Mouse (Mus musculus) monocyte, adult 5-6 weeks (primary cell): ENCODE measurements around the gene Ascc1. TPM values are rescaled to one million over a fixed set of nuclear protein-coding genes. Genes with fewer than 3 reads are reported as not detected.

Experiments used
- ATAC-seq: fragments of 153-309, 156-312 bp; replicated peaks from 2 replicates; pipeline ENCODE4 v1.8.0; 2017; ENCODE audit warnings: mild to moderate bottlenecking; ENCODE audit not compliant: low TSS enrichment, insufficient number of reproducible peaks, severe bottlenecking, poor library complexity, low FRiP score
- total RNA-seq: library from RNA; stranded (forward); fragments of 200-1000, 200-491, 200-594 nt; gene quantifications from 3 replicates; pipeline ENCODE4 v1.2.3, GENCODE M21; 2017

Ascc1 gene
- 13.0 to 19.4 TPM (median 18.4 TPM) in 3 replicates for total RNA-seq

DNA sequence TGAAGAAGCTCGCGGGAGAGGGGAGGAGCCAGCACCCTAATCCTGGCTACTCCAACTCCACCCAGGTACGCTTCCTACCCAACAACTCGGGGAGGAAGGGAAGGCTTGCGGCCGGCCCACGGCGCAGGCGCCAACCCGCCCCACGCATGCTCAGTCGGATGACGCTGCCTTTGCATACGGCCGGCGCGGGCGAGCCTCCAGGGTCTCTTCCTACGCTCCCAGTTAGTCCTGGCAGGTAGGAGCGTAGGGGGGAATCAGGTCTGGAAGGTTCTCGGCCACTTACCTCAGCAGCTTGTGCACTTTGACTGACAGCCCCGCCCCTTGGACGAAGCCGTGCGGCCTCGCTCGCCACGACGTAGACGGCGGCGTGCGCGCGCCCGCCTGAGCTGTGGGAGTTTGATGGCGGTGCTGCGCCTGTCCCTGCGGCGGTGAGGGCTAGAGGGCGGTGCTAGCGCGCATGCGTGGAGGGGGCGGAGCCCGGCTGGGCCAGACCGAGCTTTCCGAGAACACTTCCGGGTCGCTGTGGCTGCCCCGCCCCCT lies at the start of gene Ascc1, which contains the start of gene Anapc16:
TSS of gene Ascc1 (plus strand) at position 133 of the 540 bp plus-strand sequence.
TSS of gene Anapc16 (minus strand) at position 463 of the 540 bp plus-strand sequence.
- ATAC-seq: peak; percentile 90

DNA sequence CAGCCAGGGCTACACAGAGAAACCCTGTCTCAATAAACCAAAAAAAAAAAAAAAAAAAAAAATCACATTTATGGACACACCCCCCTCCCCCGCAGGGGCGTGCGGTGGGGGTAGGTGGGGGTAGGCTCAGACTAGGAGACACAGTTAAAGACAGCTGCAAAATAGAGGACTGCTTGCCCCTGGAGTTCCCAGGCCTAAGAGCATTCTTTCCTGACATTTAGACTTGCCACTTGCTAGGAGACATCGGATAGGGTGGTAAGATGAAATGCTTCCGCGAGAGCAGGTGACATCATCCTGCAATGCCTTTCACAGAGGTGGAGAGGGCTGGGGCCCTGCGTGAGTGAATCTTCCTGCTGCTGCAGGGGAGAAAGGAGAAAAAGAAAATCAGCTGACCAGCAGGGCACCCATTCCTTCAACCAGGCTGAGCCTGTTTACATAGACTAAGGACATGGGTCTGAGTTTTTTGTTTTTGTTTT lies 49.0 kb upstream of the Ascc1 start:
- ATAC-seq: no peak

DNA sequence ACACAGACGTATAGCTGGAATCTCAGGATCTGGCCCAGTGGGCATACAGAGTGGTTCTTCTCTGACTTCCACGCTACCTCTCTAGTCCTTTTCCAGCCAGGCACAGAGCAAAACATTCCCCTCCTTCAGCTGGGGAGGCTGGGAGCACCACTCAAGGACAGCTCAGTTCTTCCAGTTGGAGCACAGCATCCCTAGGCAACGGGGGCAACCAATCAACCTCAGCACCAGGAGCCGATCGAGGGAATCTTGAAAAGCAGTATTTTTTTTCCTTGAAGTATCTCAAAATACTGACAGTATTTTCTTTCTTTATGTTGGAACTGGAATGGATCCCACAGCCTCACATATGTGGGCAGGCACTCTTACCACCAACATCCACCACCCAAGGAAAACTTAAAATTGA lies 45.9 kb upstream of the Ascc1 start:
- no peak for ATAC-seq

GRCm38 (mm10) chr10:59957171-59958149 lies 45.1 kb upstream of the Ascc1 start:
- ATAC-seq: no peak

DNA sequence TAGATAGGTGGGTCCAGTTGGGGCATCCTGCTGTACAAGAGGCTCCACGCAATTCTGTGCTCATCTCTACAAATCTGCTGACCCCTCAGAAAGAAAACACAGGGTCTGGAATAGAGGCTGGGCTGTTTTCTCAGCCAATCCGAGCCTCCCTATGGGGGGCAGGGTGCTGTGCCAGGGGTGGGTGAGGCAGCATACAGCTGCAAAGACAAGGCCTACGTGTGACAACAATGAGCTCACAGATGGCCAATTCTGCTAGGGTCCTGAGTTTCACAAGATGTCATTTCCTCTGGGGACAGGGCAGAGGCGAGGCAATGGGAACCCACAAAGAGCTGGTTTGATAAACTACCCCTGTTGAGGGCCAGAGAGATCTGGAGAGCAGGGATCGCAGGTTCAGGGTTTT lies 44.1 kb upstream of the Ascc1 start:
- ATAC-seq: no peak

DNA sequence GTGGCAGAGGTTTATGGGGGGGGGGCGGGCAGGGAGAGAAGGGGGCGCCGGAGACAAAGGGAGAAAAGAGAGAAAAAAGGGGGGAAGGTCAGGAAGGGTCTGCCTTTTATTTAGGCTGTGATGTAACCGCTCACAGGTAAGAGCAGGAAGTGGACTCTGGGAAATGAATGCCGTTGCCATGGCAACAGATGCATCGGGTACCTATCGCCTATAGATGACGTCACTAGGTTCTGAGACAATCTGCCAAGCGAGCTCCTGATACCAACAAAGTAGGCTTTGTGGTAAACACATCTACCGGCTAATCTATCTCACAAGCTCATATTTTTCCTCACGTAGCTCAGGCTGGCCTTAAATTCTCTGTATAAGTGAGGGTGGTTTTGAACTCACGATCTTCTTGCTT lies 43.1 kb upstream of the Ascc1 start:
- ATAC-seq: no peak

DNA sequence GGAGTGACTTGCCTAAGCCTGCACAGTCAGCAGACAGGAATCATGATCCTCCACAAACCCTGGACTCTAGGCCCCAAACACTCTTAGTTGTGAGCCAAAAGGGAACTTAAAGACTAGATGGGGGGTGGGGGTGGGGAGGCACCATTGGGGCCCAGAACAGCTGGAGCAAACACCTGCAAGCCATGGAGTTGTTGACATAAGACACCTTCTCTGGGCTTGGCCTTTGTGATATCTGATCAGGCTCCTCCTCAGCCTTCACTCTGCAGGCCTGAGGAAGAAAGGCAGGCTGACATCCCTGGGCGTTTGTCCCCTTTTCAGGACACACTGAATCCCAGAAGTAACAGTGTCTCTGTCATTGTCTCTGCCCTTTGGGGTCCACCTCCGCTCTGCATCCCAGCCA lies 39.0 kb upstream of the Ascc1 start:
- no peak for ATAC-seq

GRCm38 (mm10) chr10:59964504-59965361 lies 37.9 kb upstream of the Ascc1 start:
- ATAC-seq: no peak

- ATAC-seq: no peak
Measured at GRCm38 (mm10) chr10:59965362-59965695, 37.3 kb upstream of the Ascc1 start.

DNA sequence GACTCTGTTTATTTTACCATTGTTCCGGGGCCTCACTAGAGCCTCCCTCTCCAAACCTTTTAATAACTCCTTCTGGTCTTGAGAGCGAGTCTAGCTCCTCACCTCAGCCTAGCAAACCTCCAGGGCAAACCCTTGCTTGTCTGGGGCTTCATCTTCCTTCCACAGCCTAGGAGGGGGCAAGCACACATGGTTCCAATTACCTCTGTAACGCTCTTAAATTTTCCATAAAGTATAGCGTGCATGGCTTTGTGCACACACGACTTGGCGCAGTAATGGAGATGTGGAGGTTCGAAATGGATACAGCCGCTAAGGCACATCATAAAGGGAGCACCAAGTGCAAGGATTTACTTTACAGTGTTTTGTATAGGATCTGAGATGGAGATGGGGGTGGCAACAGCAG lies 36.8 kb upstream of the Ascc1 start:
- no peak for ATAC-seq

DNA sequence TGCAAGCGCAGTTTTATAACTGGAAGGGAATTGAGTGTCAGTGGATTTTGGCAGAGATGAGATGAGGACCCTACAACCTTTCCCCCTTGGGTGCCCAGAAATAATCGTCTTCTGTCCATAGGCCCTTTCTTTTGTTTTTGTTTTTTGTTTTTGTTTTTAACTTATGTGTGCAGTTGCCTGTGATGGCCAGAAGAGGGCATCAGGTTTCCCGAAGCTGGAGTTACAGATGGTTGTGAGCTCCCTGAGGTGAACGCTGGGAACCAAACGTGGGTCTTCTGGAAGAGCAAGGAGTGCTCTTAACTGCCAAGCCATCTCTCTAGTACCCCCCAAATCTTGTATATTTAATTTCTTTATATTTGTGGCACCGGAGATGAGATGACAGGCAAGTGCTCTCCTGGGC lies 35.9 kb upstream of the Ascc1 start:
- ATAC-seq: no peak

GRCm38 (mm10) chr10:59967309-59967942 lies 35.2 kb upstream of the Ascc1 start:
- ATAC-seq: no peak

DNA sequence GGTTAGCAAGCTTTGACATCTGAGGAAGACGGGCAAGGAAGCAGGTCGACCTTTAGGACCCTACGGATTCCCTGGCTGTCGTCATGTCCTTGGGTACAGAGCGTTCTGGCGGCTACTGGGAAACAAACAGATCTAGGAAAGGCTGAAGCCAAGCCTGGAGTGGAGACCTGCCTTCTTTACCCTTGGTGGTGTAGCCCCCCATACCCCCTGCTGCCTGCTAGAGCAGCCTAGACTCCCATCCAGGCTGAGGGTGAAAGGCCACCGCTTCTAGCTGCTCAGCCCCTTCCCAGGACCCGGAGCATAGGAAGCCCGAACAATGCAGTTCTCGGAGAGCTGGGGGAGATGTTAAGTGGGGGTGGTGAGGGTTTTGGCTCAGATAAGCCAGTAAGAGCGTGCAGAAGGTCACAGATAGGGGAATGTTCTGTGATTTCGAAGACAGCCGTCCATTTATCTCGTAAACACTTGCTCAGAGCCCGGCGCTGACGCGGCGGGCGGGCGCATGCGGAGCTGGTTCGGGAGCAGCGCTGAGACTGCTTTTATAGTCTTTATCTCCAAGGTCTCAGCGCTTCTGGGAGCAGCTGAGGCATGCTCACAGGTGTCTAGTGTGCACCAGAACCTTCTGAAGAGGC lies 32.7 kb upstream of the Ascc1 start:
- ATAC-seq: peak; percentile 61

GRCm38 (mm10) chr10:59970450-59971062 lies 32.0 kb upstream of the Ascc1 start:
- no peak for ATAC-seq

GRCm38 (mm10) chr10:59971813-59972212 lies 30.8 kb upstream of the Ascc1 start:
- no peak for ATAC-seq

DNA sequence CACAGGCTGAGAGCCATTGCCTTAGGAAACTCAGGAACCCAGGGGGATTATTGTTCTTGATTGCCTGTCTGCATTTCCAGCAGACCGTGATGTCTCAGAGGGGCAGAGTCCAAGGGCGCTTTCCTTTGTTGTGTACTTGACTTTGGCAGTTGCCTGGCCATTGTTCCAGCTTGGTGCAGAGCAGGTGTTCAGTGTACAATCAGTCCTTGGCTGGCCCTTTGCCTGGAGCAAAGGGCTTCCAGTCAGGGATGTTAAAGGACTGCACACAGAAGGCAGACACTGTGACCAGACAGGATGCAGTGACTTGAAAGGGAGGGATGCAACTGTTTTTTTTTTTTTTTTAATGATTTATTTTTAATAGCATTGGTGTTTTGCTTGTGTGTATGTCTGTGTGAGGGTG lies 30.1 kb upstream of the Ascc1 start:
- no peak for ATAC-seq

DNA sequence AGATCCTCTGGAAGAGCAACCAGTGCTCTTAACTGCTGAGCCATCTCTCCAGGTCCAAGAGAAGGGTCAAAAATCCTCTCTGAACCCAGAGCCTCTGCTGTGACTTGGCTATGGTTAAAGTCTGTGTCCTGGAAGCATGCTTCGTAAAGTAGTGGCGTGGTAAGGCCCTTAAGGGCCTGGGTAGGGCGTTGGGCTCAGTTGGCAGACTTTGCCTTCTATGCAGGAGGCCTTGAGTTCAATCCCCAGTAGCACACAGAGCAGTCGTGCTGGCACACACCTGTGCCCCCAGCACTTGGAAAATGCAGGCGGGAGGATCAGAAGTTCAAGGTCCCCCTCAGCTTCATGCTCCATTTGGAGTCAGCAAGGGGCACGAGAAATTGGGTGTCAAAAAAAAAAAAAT lies 29.6 kb upstream of the Ascc1 start:
- ATAC-seq: no peak

GRCm38 (mm10) chr10:59973400-59973799 lies 29.2 kb upstream of the Ascc1 start:
- ATAC-seq: no peak
